Mouse (Mus musculus): ENCODE results near the gene Olfr358. TPM values are rescaled to one million over a fixed set of nuclear protein-coding genes. Genes with fewer than 3 reads are reported as not detected.

Olfr358 gene
- polyA plus RNA-seq (2014; fragmentation: Nextera tagmentation; extraction: Ambion mirVana), result not detected in 2 replicates

DNA sequence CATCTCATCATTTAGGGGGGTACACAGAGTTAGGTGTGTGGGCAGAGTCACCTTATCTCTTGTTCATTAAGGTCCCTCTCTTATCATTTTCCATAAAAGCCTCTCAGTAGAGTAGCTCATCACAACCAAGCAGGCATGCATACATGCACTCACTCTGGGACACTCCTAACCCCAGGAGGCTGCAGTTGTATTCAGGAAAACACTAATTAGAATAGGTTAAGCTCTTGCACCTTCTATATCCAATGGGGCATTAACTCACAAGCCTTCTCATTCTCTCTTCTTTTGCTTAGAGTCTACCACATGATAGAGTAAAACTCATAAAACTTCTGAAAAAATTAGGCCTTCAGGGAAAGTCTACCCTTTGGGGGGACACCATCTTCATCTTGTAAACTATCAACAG is at the start of gene Olfr358:
Gene Olfr358 (minus strand): TSS at position 101 of the 400 bp plus-strand sequence.
- Histone ChIP-seq H3K36me3 (ENCODE audit: control insufficient read depth, insufficient read depth, low read length) (no peaks in the 10 kb centered on the region), H3K9ac (ENCODE audit: low read length) (no peak within 1 kb of the TSS), H3K4me3 (ENCODE audit: low read depth, low read length) (no peak within 1 kb of the TSS), H3K4me2 (ENCODE audit: low read depth, severe bottlenecking) (no peak within 1 kb of the TSS), H3K9me3 (ENCODE audit: control insufficient read depth, low read length) (peaks cover 3% of the 10 kb centered on the region; the same call in 1 of the 2 replicates), H3K27ac (replicated peaks; ENCODE audit: low read depth, low read length) (no peak within 1 kb of the TSS), H3K27me3 (ENCODE audit: control insufficient read depth, insufficient read depth, low read length) (no peaks in the 10 kb centered on the region), H3K4me1 (ENCODE audit: control insufficient read depth, insufficient read depth, low read length) (no peaks in the 10 kb centered on the region)
- DNase-seq (ENCODE audit: low spot score) (no peak), ATAC-seq (ENCODE audit: insufficient number of reproducible peaks, low FRiP score, low TSS enrichment, low read depth) (no peak)

DNA sequence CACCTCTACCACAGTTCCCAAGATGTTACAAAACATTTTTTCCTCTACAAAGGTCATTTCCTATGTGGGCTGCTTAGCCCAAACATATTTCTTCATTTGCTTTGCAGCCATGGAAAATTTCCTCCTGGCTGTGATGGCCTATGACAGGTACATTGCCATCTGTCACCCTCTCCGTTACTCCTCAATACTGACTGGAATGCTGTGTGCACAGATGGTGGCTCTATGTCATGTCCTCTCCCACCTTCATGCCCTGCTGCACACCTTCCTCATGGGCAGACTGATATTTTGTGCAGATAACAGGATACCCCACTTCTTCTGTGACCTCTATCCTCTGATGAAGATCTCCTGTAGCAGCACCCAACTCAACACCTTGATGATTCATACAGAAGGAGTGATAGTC is 12.1 kb downstream of the Olfr358 start:
- H3K27me3 ChIP-seq (ENCODE audit: control insufficient read depth, insufficient read depth, low read length), result no peaks in the 10 kb centered on the region
- H3K9me3 ChIP-seq (ENCODE audit: control insufficient read depth, low read length), result peaks cover 4% of the 10 kb centered on the region; the same call in 1 of the 2 replicates
- H3K9ac ChIP-seq (ENCODE audit: low read length), result no peak overlapping the region
- no peak overlapping the region for H3K27ac ChIP-seq (replicated peaks; ENCODE audit: low read depth, low read length)
- H3K4me3 ChIP-seq (ENCODE audit: low read depth, low read length), result no peak overlapping the region
- no peaks in the 10 kb centered on the region for H3K4me1 ChIP-seq (ENCODE audit: control insufficient read depth, insufficient read depth, low read length)
- 92% methylated on average over 1 of the region's 1 CpGs for WGBS
- ATAC-seq (ENCODE audit: insufficient number of reproducible peaks, low FRiP score, low TSS enrichment, low read depth), result no peak
- no peaks in the 10 kb centered on the region for H3K36me3 ChIP-seq (ENCODE audit: control insufficient read depth, insufficient read depth, low read length)
- H3K4me2 ChIP-seq (ENCODE audit: low read depth, severe bottlenecking), result no peak overlapping the region
- no peak for DNase-seq (ENCODE audit: low spot score)

DNA sequence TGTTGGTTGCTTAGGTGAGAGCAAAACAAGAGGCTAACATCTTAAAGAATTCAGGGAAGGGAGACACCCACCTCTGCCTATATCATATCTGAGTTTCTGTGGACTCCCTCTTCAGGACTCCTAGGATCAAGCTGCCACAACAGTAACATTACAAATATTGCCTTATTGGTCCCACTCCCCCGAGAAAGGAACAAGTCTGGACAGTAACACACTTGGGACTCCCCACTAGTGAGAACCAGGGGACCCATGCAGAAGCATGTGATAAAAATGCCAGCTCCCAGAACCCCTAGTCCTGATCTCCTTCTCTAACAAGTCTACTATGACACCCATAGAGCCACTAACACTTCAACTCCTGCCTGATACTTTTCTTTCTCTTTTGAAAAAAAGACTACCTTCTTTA is 15.6 kb downstream of the Olfr358 start, which contains the start of gene Olfr357:
Gene Olfr357 (plus strand): TSS at position 301 of the 400 bp plus-strand sequence.
- no peak within 1 kb of the TSS for H3K4me2 ChIP-seq (ENCODE audit: low read depth, severe bottlenecking)
- no peaks in the 10 kb centered on the region for H3K4me1 ChIP-seq (ENCODE audit: control insufficient read depth, insufficient read depth, low read length)
- ATAC-seq (ENCODE audit: insufficient number of reproducible peaks, low FRiP score, low TSS enrichment, low read depth) (no peak), DNase-seq (ENCODE audit: low spot score) (no peak)
- no peaks in the 10 kb centered on the region for H3K27me3 ChIP-seq (ENCODE audit: control insufficient read depth, insufficient read depth, low read length)
- no peak within 1 kb of the TSS for H3K4me3 ChIP-seq (ENCODE audit: low read depth, low read length)
- H3K36me3 ChIP-seq (ENCODE audit: control insufficient read depth, insufficient read depth, low read length), result no peaks in the 10 kb centered on the region
- WGBS, result 61% methylated on average over 1 of the region's 1 CpGs
- H3K27ac ChIP-seq (replicated peaks; ENCODE audit: low read depth, low read length), result no peak within 1 kb of the TSS
- peaks cover 4% of the 10 kb centered on the region; the same call in 1 of the 2 replicates for H3K9me3 ChIP-seq (ENCODE audit: control insufficient read depth, low read length)
- H3K9ac ChIP-seq (ENCODE audit: low read length), result no peak within 1 kb of the TSS

Other genes with a start within 250 kb of the Olfr358 start
- not detected in 2 replicates for gene Olfr348, start 225.1 kb downstream of the Olfr358 start, polyA plus RNA-seq (2014; fragmentation: Nextera tagmentation; extraction: Ambion mirVana)
- not detected in 2 replicates for gene Olfr50, start 218.8 kb downstream of the Olfr358 start, polyA plus RNA-seq (2014; fragmentation: Nextera tagmentation; extraction: Ambion mirVana)
- not detected in 2 replicates for gene Olfr3, start 192.3 kb downstream of the Olfr358 start, polyA plus RNA-seq (2014; fragmentation: Nextera tagmentation; extraction: Ambion mirVana)
- not detected in 2 replicates for gene Olfr350, start 163.0 kb downstream of the Olfr358 start, polyA plus RNA-seq (2014; fragmentation: Nextera tagmentation; extraction: Ambion mirVana)
- not detected in 2 replicates for gene Olfr351, start 146.7 kb downstream of the Olfr358 start, polyA plus RNA-seq (2014; fragmentation: Nextera tagmentation; extraction: Ambion mirVana)
- gene Olfr352, start 140.9 kb downstream of the Olfr358 start, polyA plus RNA-seq (2014; fragmentation: Nextera tagmentation; extraction: Ambion mirVana), result not detected in 2 replicates
- gene Olfr353, start 116.4 kb downstream of the Olfr358 start, polyA plus RNA-seq (2014; fragmentation: Nextera tagmentation; extraction: Ambion mirVana), result not detected in 2 replicates
- not detected in 2 replicates for gene Olfr354, start 103.7 kb downstream of the Olfr358 start, polyA plus RNA-seq (2014; fragmentation: Nextera tagmentation; extraction: Ambion mirVana)
- gene Olfr355, start 80.4 kb downstream of the Olfr358 start, polyA plus RNA-seq (2014; fragmentation: Nextera tagmentation; extraction: Ambion mirVana), result not detected in 2 replicates
- not detected in 2 replicates for gene Olfr356, start 72.2 kb downstream of the Olfr358 start, polyA plus RNA-seq (2014; fragmentation: Nextera tagmentation; extraction: Ambion mirVana)
- gene Olfr357, start 15.5 kb downstream of the Olfr358 start, polyA plus RNA-seq (2014; fragmentation: Nextera tagmentation; extraction: Ambion mirVana), result not detected in 2 replicates
- gene Olfr360, start 56.4 kb upstream of the Olfr358 start, polyA plus RNA-seq (2014; fragmentation: Nextera tagmentation; extraction: Ambion mirVana), result not detected in 2 replicates
- not detected in 2 replicates for gene Olfr361, start 80.0 kb upstream of the Olfr358 start, polyA plus RNA-seq (2014; fragmentation: Nextera tagmentation; extraction: Ambion mirVana)
- gene Olfr362, start 108.6 kb upstream of the Olfr358 start, polyA plus RNA-seq (2014; fragmentation: Nextera tagmentation; extraction: Ambion mirVana), result not detected in 2 replicates
- gene Olfr364-ps1, start 130.0 kb upstream of the Olfr358 start, polyA plus RNA-seq (2014; fragmentation: Nextera tagmentation; extraction: Ambion mirVana), result not detected in 2 replicates
- gene Olfr365, start 178.9 kb upstream of the Olfr358 start, polyA plus RNA-seq (2014; fragmentation: Nextera tagmentation; extraction: Ambion mirVana), result not detected in 2 replicates
- not detected in 2 replicates for gene Olfr366, start 202.2 kb upstream of the Olfr358 start, polyA plus RNA-seq (2014; fragmentation: Nextera tagmentation; extraction: Ambion mirVana)

Measured in limb, embryonic 11.5 days (tissue).